Mouse (Mus musculus): ENCODE results near the gene Olfr872.

Olfr872 gene

DNA sequence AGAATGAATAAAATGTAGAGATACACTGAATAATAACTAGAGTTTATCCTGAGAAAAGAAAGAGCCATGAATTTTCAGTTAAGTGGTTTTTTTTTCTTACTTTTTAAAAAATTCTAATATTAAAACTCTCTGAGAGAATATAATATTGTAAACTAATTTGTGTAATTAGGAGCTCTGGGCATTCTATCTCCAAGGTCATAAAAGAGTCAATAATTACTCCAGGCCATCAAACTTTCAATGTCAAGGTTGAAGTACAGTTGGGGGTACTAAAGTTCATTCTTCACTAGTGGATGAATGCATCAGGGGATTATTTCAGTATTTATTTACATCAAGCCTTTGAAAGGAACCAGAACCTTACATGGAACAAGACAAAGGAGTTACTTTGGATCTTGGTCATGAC lies at the start of gene Olfr872:
Gene Olfr872, plus strand, starts transcription at position 301 of the 400 bp plus-strand sequence.
- no peak for TF ChIP-seq GATA4 (IDR thresholded peaks at IDR 0.05; ENCODE audit: insufficient replicate concordance, low read length)

- no peak for TF ChIP-seq GATA4 (IDR thresholded peaks at IDR 0.05; ENCODE audit: insufficient replicate concordance, low read length)
Measured at GRCm38 (mm10) chr9:20202131-20202530, 34.8 kb upstream of the Olfr872 start.

- no peak for TF ChIP-seq GATA4 (IDR thresholded peaks at IDR 0.05; ENCODE audit: insufficient replicate concordance, low read length)
Measured at GRCm38 (mm10) chr9:20210812-20211211, 26.1 kb upstream of the Olfr872 start.

DNA sequence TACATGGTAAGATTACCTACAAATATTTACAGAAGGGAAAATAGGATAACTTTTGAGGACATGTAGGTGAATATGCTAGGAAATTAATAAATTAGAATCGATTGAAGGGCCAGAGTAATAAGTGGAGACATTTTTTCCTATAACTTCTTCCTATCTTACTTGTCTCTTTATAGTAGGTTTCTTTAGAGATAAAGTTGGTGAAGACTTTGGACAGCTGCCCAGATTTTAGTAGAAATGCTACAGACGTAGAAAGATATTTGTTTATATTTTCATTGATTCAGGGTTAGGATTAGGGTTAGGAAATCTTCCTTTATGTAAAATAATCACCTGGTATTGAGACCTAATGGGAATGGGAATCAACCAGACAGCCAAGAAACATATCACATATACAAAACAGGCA lies 25.4 kb upstream of the Olfr872 start:
- TF ChIP-seq GATA4 (IDR thresholded peaks at IDR 0.05; ENCODE audit: insufficient replicate concordance, low read length) = no peak

DNA sequence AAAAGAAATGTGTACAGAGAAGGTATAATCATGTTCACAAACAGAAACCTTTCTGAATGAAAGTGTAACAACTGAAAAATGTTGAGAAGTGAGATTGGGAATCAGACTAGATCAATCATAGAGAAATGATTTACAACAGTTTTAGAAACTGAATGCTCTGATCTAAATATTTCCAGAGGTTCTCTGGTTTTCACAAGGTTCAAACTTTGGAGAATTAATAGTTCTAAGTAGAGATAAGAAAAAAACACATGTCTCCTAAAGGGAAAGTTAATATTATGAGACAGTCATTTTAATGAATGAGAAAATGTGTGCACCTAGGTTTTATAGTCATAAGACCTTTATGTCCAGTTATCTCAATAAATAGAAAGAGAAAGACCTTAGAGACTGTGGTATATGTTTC lies 25.0 kb upstream of the Olfr872 start, which contains the start of gene Olfr871:
Gene Olfr871, plus strand, starts transcription at position 301 of the 400 bp plus-strand sequence.
- TF ChIP-seq GATA4 (IDR thresholded peaks at IDR 0.05; ENCODE audit: insufficient replicate concordance, low read length) = no peak

DNA sequence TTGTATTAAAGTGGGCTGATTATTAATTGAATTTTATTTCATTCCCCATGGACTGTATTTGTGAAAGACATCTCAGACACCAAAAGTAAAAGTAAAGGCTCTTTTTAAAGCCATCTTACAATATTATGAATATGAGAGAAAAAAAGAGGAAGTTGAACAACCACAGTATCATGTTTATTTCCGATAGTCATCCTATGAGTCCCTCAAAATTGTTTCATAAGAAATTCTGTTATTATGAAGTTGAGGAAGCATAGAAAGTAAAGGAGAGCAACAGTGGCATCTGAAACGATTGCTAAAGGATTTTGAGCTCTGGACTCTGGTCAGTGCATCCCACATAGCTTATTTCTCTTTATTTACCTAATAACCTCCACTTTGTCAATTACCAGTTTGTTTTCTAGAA lies 459 bp downstream of the Olfr872 start:
- TF ChIP-seq GATA4 (IDR thresholded peaks at IDR 0.05; ENCODE audit: insufficient replicate concordance, low read length) = no peak

- no peak for TF ChIP-seq GATA4 (IDR thresholded peaks at IDR 0.05; ENCODE audit: insufficient replicate concordance, low read length)
Measured at GRCm38 (mm10) chr9:20282051-20282450, 45.1 kb downstream of the Olfr872 start, which contains the start of gene Olfr39. TSS of gene Olfr39 (plus strand) at chr9:20282351.

GRCm38 (mm10) chr9:20298232-20298631 lies 61.3 kb downstream of the Olfr872 start, which contains the start of gene Olfr873:
TSS of gene Olfr873 (plus strand) at chr9:20298532.
- no peak for TF ChIP-seq GATA4 (IDR thresholded peaks at IDR 0.05; ENCODE audit: insufficient replicate concordance, low read length)
